Mouse (Mus musculus) layer of hippocampus, postnatal 25 days (tissue): ENCODE results near the gene Tspan9. TPM values are rescaled to one million over a fixed set of nuclear protein-coding genes. Genes with fewer than 3 reads are reported as not detected.

Experiments used
- DNase-seq, 2 experiments: peaks; one replicate each; pipeline ENCODE4 v3.0.0; 2022; ENCODE audit warnings: mixed read lengths in 2 of 2, low spot score in 1 of 2; ENCODE audit errors: extremely low spot score in 1 of 2
- total RNA-seq, 2 experiments: library from RNA; stranded (reverse); gene quantifications; 2 replicates each; pipeline ENCODE4 v1.2.3; 2021

Tspan9 gene
- total RNA-seq, 2 experiments from 2014 or later, result 53.6 to 64.0 TPM

- no peak for DNase-seq
These were observed 121.2 kb downstream of the Tspan9 start for GRCm38 (mm10) chr6:128022207-128022606.

- DNase-seq, result no peak
These were observed 121.5 kb downstream of the Tspan9 start for GRCm38 (mm10) chr6:128021931-128022202.

DNA sequence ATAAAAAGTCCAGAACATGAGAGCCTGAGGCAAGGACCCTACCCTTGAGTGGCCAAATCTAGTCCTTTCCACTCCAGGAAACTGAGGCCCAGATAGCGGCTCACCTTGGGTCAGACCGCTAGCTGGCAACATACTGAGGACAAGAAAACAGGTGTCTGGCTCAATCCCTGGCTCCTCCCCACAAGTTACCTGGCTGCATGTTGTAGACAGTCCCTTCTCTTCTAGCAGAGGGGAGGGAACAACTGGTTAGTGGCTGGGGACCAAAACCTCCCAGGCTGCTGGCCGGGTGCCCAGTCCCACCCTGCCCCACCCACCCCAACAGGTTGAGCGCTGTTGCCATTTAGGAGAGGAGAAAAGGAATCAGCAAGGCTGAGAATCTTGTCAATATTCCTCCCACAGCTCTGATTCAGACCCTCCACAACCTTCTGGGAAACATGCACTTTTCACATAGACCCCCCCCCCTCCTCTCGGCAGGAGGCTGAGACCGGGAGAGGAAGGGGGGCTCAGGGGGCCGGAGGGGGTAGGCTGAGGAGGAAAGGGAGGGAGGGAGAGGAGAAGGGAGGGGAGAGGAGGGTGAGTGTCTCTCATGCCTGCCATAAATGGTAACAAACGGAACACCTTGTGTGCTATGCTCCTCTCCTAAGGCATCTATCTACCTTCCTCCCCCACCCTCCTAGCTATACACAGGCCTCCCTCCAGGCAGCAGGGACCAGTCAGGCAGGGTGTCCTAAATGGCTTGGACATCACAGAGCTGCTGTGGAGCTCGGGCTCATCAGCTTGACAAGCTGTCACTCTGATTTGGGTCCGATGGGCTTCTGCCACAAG, 122.1 kb downstream of the Tspan9 start:
- no peak for DNase-seq

GRCm38 (mm10) chr6:128020521-128021057, 122.8 kb downstream of the Tspan9 start:
- no peak for DNase-seq

- no peak for DNase-seq
These were observed 123.3 kb downstream of the Tspan9 start for GRCm38 (mm10) chr6:128020053-128020452.

DNA sequence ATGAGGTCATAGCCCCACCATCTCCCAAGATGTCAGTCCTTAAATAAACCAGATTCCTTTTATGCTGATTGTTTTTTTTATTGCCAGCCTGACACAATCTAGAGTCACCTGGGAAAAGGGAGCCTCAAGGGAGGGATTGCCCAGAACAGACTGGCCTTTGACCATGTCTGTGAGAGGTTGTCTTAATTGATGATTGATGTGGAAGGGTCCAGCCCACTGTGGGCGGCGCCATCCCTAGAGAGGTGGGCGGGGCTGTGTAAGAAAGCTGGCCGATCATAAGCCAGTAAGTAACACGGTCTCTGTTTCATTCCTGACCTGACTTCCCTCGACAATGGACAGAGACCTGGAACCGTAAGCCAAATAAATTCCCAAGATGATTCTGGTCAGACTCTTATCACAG, 124.3 kb downstream of the Tspan9 start:
- no peak for DNase-seq

GRCm38 (mm10) chr6:128015304-128015703, 128.1 kb downstream of the Tspan9 start:
- DNase-seq, result no peak

GRCm38 (mm10) chr6:128011781-128012180, 131.6 kb downstream of the Tspan9 start:
- DNase-seq, result no peak

- no peak for DNase-seq
These were observed 132.3 kb downstream of the Tspan9 start for GRCm38 (mm10) chr6:128011071-128011477.

DNA sequence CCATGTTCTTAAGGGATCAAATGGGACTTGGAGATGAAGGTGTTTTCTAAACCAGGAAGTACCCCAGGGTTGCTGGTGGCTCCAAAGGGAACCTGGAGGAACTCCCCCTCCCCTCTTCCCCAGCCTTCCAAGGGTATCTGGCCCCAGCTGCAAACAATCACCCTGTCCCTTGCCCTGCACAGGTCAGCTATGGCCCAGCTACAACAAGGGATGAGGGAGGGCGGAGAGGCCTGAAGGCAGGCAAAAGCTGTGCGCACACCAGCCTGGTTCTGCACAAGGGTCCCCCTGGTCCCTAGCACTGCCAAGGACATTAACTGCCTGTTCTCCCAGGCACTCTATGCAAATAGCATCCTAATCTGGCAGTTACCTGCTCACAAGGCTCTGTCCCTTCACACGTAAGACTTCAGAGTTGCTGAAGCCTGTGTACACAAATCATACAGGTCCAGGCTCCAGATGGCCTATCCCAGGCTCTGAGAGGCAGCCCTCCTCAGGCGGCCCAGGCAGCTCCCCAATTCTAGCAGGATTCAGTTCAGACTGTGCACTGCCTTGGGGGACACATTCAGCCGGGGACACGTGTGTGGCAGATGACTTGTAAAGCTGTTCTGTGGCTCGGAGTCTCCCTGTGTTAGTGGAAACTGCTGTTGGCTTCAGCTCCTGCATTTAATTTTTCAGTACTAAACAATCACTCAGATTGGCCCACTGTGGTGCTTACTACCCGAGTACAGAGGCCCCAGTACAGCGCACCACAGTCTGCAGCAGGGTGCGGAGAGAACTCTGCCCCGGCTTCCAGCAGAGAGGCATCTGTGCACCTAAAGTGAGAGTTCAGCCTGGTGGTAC, 133.0 kb downstream of the Tspan9 start:
- DNase-seq, result no peak

DNA sequence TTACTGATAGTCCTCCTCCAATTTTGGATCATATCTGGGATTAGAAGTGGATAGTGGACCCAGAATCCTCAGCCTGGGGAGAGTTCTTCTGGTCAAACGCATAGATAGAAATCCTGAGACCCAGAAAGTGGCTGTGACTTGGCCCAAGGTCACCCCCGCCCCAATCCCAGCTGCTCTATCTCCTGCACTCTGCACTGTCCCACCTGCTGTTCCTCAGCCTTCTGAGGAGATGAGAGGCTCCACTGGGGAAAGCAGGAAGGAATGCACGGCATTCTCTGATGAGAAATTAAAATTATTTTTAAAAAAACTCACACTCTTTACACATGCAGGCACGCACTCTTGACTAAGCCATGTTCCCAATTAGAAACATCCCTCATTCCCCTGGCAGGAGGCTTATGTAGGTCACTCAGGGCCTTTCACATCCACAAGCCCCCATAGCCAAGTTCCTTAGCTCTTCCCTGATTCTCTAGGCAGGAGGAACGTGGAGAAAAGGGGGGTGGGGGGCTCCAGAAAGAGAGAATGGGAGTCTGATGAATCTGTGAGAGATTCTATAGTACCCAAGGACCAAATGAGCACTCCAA, 135.3 kb downstream of the Tspan9 start:
- DNase-seq, result no peak

DNA sequence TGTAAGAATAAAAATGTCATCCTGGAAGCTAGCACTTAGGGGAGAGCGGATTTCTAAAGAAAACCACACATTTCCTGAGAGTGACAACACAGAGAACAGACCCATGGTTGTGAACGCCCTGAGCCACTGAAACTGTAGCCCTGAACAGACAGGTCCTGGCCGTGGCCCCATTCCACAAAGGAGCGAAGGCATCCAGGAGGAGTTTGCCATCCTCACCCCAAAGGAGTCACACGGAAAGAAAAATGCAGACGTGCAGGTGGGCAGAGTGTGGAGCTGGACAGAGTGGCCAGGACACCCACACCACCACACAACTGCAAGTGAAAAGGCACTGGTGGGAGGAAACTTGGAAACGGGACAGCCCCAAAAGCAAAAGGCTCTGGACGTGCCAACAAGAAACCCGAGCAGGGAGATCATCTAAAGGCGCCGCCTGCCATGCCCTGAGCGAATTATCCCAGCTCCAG, 136.1 kb downstream of the Tspan9 start:
- no peak for DNase-seq

DNA sequence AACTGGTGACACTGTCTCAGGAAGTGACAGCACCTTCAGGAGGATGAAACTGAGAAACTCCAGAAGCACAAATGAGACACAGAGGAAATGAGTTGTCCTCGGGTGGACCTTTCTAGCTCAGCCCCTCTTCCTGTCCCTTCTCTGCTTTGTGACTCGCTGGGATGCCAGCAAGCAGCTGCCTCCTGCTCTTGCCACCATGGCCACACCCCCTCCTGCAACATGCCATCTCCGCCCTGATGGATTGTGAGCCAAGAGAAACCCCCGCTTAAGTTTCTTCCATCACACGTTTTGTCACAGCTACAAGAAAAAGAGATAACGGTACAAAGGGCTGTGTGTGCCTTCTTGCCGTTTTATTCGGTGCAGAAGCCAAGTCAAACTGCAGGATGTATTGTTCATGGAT, 137.2 kb downstream of the Tspan9 start:
- DNase-seq, result no peak

GRCm38 (mm10) chr6:128004544-128004943, 138.8 kb downstream of the Tspan9 start:
- DNase-seq, result no peak

GRCm38 (mm10) chr6:128003542-128003941, 139.9 kb downstream of the Tspan9 start:
- DNase-seq, result no peak

DNA sequence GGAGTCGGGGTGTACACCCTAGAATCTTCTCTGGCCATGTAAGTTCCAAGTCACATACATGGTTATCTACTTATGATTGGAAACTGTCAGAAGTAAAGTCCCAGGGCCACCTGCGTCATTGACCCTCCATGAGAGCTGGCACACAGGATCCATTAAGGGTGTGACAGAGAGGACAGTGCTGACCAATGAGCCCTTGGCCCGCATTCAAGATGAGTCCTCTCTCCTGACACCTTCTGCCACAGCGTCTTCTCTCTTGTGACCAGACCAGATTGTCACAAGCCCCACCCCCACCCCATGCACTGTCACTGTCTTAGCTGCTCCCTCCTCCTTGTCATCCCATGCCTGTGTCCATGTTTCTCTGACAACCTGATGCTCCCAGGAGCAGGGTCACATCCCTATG, 140.7 kb downstream of the Tspan9 start:
- no peak for DNase-seq

- no peak for DNase-seq
These were observed 141.3 kb downstream of the Tspan9 start for GRCm38 (mm10) chr6:128002104-128002503.

DNA sequence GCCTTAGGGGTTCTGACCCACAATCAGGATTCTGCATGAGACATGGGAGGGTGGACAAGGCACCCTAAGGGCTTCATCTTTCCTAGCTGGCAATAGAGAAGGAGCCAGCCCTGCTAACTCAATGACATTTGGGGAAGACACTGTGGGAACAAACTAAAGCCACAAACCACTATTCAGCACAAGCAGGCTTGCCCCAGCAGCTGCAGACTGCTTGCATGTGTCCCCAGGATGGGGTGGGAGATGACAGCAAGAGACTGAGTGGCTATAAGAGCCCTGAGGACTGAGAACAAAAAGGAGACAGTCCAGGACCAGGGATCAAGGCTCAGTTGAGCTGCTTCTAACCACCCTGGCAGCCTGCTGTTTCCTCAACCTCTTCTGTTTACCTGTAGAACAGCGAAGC, 141.8 kb downstream of the Tspan9 start:
- DNase-seq, result no peak

DNA sequence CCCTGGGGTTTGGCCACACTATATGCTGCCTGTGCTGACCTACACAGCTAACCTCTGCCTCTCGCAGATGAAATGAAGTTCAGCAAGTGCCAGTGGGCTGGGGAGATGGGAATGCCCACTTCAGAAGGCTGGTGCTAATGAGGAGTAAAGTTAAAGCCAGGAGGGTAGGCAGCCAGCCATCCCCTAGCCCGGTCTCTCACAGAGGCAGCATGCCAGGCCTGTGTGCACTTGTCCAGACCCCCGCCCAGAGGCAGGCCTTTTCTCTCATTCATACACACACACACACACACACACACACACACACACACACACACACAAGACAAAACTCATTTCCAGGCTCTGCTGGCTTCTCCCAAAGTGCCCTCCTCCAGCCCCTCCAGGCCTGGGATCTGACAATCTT, 142.6 kb downstream of the Tspan9 start:
- DNase-seq, result no peak

GRCm38 (mm10) chr6:127999118-127999517, 144.3 kb downstream of the Tspan9 start:
- DNase-seq, result no peak

- DNase-seq, result no peak
These were observed 146.5 kb downstream of the Tspan9 start for GRCm38 (mm10) chr6:127996928-127997327.
